Mouse (Mus musculus) myocyte (in vitro differentiated cells): ENCODE measurements around the gene Spop. TPM values are rescaled to one million over a fixed set of nuclear protein-coding genes. Genes with fewer than 3 reads are reported as not detected.

Experiments
- H3K27me3 ChIP-seq: one replicate; pipeline ENCODE4 v1.6.1; 2011; ENCODE audit not compliant: control insufficient read depth, insufficient read depth, insufficient read length
- H3K36me3 ChIP-seq: one replicate; pipeline ENCODE4 v1.6.1; 2011; ENCODE audit not compliant: control insufficient read depth, insufficient read depth
- H3K4me2 ChIP-seq: one replicate; pipeline ENCODE4 v1.6.1; 2011; ENCODE audit warnings: low read depth, control low read depth
- H3K4me3 ChIP-seq: one replicate; pipeline ENCODE4 v1.5.1; 2011; ENCODE audit warnings: mild to moderate bottlenecking, control low read depth, moderate library complexity
- H3K79me2 ChIP-seq: one replicate; pipeline ENCODE4 v1.6.1; 2011; ENCODE audit not compliant: control insufficient read depth, insufficient read depth
- H3ac ChIP-seq: one replicate; pipeline ENCODE4 v1.6.1; 2011; ENCODE audit not compliant: control insufficient read depth, insufficient read length
- CEBPB ChIP-seq: IDR thresholded peaks from 2 replicates; pipeline ENCODE4 v1.6.1; 2011; ENCODE audit warnings: mild to moderate bottlenecking, moderate library complexity; ENCODE audit not compliant: poor library complexity, insufficient read depth, severe bottlenecking
- E2F4 ChIP-seq: IDR thresholded peaks from one replicate; pipeline ENCODE4 v1.6.1; 2011; ENCODE audit warnings: mild to moderate bottlenecking, control low read depth, moderate library complexity; ENCODE audit not compliant: insufficient read depth
- MAX ChIP-seq: IDR thresholded peaks from one replicate; pipeline ENCODE4 v1.6.1; 2011; ENCODE audit warnings: low read depth, mild to moderate bottlenecking, control low read depth
- MYOD1 ChIP-seq, 3 experiments: IDR thresholded peaks; one replicate each; pipeline ENCODE4 v1.6.1; 2011; ENCODE audit warnings: control low read depth in 2 of 3, low read depth in 2 of 3, mild to moderate bottlenecking in 2 of 3, moderate library complexity in 1 of 3; ENCODE audit not compliant: insufficient read length in 2 of 3, control insufficient read depth in 1 of 3
- MYOG ChIP-seq, 3 experiments: IDR thresholded peaks; one replicate each; pipeline ENCODE4 v1.6.1; 2011; ENCODE audit warnings: control low read depth in 2 of 3, low read depth in 2 of 3, mild to moderate bottlenecking in 2 of 3; ENCODE audit not compliant: insufficient read length in 2 of 3, control insufficient read depth in 1 of 3, insufficient read depth in 1 of 3
- POLR2A ChIP-seq: IDR thresholded peaks from one replicate; pipeline ENCODE4 v1.6.1; 2011; ENCODE audit warnings: low read depth, mild to moderate bottlenecking, control low read depth, moderate library complexity; ENCODE audit not compliant: insufficient read length
- POLR2AphosphoS2 ChIP-seq: IDR thresholded peaks from one replicate; pipeline ENCODE4 v1.6.1; 2011; ENCODE audit warnings: low read depth, control low read depth; ENCODE audit not compliant: insufficient read length
- REST ChIP-seq: IDR thresholded peaks from one replicate; pipeline ENCODE4 v1.6.1; 2011; ENCODE audit warnings: mild to moderate bottlenecking, control low read depth, moderate library complexity; ENCODE audit not compliant: insufficient read depth, insufficient read length
- SRF ChIP-seq: IDR thresholded peaks from one replicate; pipeline ENCODE4 v1.6.1; 2011; ENCODE audit warnings: low read depth; ENCODE audit not compliant: control insufficient read depth, insufficient read length
- TCF12 ChIP-seq: IDR thresholded peaks from one replicate; pipeline ENCODE4 v1.6.1; 2011; ENCODE audit warnings: mild to moderate bottlenecking, control low read depth; ENCODE audit not compliant: poor library complexity, insufficient read depth, severe bottlenecking
- TCF3 ChIP-seq: IDR thresholded peaks from one replicate; pipeline ENCODE4 v1.6.1; 2011; ENCODE audit warnings: low read depth, control low read depth; ENCODE audit not compliant: insufficient read length
- USF1 ChIP-seq: IDR thresholded peaks from one replicate; pipeline ENCODE4 v1.6.1; 2011; ENCODE audit warnings: low read depth, mild to moderate bottlenecking, control low read depth, moderate library complexity
- polyA plus RNA-seq: library from polyadenylated mRNA; unstranded; fragments of >200 nt; fragmentation: generic; extraction: Trizol; gene quantifications from one replicate; pipeline ENCODE4 v1.2.1, GENCODE M21; 2012; ENCODE audit warnings: missing spikeins

Gene Spop
- polyA plus RNA-seq, 1 experiment = 54.8 TPM

- TF ChIP-seq TCF12 (no peak), MYOD1 (IDR thresholded peaks at IDR 0.05; ENCODE audit: control insufficient read depth in 1 of 3, insufficient read length in 2 of 3, low read depth in 2 of 3) (no peak), TCF3 (no peak), POLR2A (no peak), MYOG (IDR thresholded peaks at IDR 0.05; ENCODE audit: control insufficient read depth in 1 of 3, insufficient read depth in 1 of 3, insufficient read length in 2 of 3, low read depth in 2 of 3) (no peak), POLR2AphosphoS2 (no peak), USF1 (no peak), MAX (no peak), REST (no peak), E2F4 (no peak), SRF (no peak), CEBPB (no peak)
Measured at GRCm38 (mm10) chr11:95446580-95447305, 32.9 kb downstream of the Spop start.

GRCm38 (mm10) chr11:95448346-95448745 lies 34.5 kb downstream of the Spop start:
- no peaks in the 10 kb centered on the region for H3K36me3 ChIP-seq
- no peak overlapping the region for H3K4me2 ChIP-seq
- H3ac ChIP-seq = no peak overlapping the region
- H3K4me3 ChIP-seq = no peak overlapping the region
- H3K27me3 ChIP-seq = no peaks in the 10 kb centered on the region
- peak; percentile 21 for TF ChIP-seq USF1
- TF ChIP-seq TCF12 = no peak
- TF ChIP-seq POLR2A = no peak
- peaks cover 70% of the 10 kb centered on the region for H3K79me2 ChIP-seq

More at GRCm38 (mm10) chr11:95446580-95447305, 32.9 kb downstream of the Spop start:
- H3K4me2 ChIP-seq = no peak overlapping the region
- no peak overlapping the region for H3K4me3 ChIP-seq
- H3K36me3 ChIP-seq = peaks cover 6% of the 10 kb centered on the region
- no peaks in the 10 kb centered on the region for H3K27me3 ChIP-seq
- H3K79me2 ChIP-seq = peaks cover 65% of the 10 kb centered on the region
- no peak overlapping the region for H3ac ChIP-seq

- no peak overlapping the region for H3K4me3 ChIP-seq
- no peak overlapping the region for H3ac ChIP-seq
- TF ChIP-seq USF1 (no peak), MYOD1 (IDR thresholded peaks at IDR 0.05; ENCODE audit: control insufficient read depth in 1 of 3, insufficient read length in 2 of 3, low read depth in 2 of 3) (no peak), REST (no peak), MAX (no peak), TCF3 (no peak), CEBPB (no peak), TCF12 (no peak), POLR2A (no peak), E2F4 (no peak), POLR2AphosphoS2 (no peak), SRF (no peak), MYOG (IDR thresholded peaks at IDR 0.05; ENCODE audit: control insufficient read depth in 1 of 3, insufficient read depth in 1 of 3, insufficient read length in 2 of 3, low read depth in 2 of 3) (no peak)
- H3K36me3 ChIP-seq = no peaks in the 10 kb centered on the region
- H3K4me2 ChIP-seq = no peak overlapping the region
- no peaks in the 10 kb centered on the region for H3K27me3 ChIP-seq
- H3K79me2 ChIP-seq = peaks cover 78% of the 10 kb centered on the region
Measured at GRCm38 (mm10) chr11:95455331-95455730, 41.5 kb downstream of the Spop start.

GRCm38 (mm10) chr11:95460872-95461271 lies 47.0 kb downstream of the Spop start:
- no peak for TF ChIP-seq E2F4
- TF ChIP-seq MYOD1 (IDR thresholded peaks at IDR 0.05; ENCODE audit: control insufficient read depth in 1 of 3, insufficient read length in 2 of 3, low read depth in 2 of 3) = no peak
- no peak for TF ChIP-seq POLR2AphosphoS2
- no peak for TF ChIP-seq USF1
- TF ChIP-seq MYOG (IDR thresholded peaks at IDR 0.05; ENCODE audit: control insufficient read depth in 1 of 3, insufficient read depth in 1 of 3, insufficient read length in 2 of 3, low read depth in 2 of 3) = no peak
- no peak for TF ChIP-seq SRF
- TF ChIP-seq TCF3 = no peak
- TF ChIP-seq REST = no peak
- no peak for TF ChIP-seq TCF12
- no peak for TF ChIP-seq POLR2A
- Histone ChIP-seq H3K4me3 (no peak overlapping the region), H3K36me3 (no peaks in the 10 kb centered on the region), H3ac (no peak overlapping the region), H3K4me2 (no peak overlapping the region), H3K79me2 (peaks cover 91% of the 10 kb centered on the region), H3K27me3 (no peaks in the 10 kb centered on the region)

GRCm38 (mm10) chr11:95462168-95462567 lies 48.3 kb downstream of the Spop start:
- Histone ChIP-seq H3K79me2 (peaks cover 85% of the 10 kb centered on the region), H3ac (no peak overlapping the region), H3K4me2 (no peak overlapping the region), H3K4me3 (no peak overlapping the region), H3K36me3 (no peaks in the 10 kb centered on the region), H3K27me3 (no peaks in the 10 kb centered on the region)
- TF ChIP-seq SRF (no peak), E2F4 (no peak), MAX (no peak), POLR2AphosphoS2 (no peak), USF1 (no peak), POLR2A (no peak), TCF12 (no peak), MYOD1 (IDR thresholded peaks at IDR 0.05; ENCODE audit: control insufficient read depth in 1 of 3, insufficient read length in 2 of 3, low read depth in 2 of 3) (no peak), REST (no peak), CEBPB (no peak), TCF3 (no peak), MYOG (IDR thresholded peaks at IDR 0.05; ENCODE audit: control insufficient read depth in 1 of 3, insufficient read depth in 1 of 3, insufficient read length in 2 of 3, low read depth in 2 of 3) (no peak)
